Mouse (Mus musculus) monocyte, adult 59 days (primary cell): ENCODE measurements around the gene Adamts17. TPM values are rescaled to one million over a fixed set of nuclear protein-coding genes. Genes with fewer than 3 reads are reported as not detected.

Experiments used
- total RNA-seq, 2 experiments: library from RNA; stranded (reverse); gene quantifications; one replicate each; pipeline ENCODE4 v1.2.4; 2023

The Adamts17 gene
- under 1 TPM in 1 of 2 experiments, not detected in 1; 0.18 TPM for total RNA-seq

GRCm38 (mm10) chr7:66839463-66840007, at the start of gene Adamts17:
Gene Adamts17, plus strand, starts transcription at chr7:66839735.

Other genes starting within 250 kb of the Adamts17 start
- gene Asb7, start 150.1 kb upstream of the Adamts17 start, total RNA-seq: 1 to 10 TPM; 8.1 to 8.5 TPM
- 1 to 10 TPM; 4.8 to 5.6 TPM for gene Lins1, start 149.8 kb upstream of the Adamts17 start, total RNA-seq
- gene Cers3, start 96.2 kb upstream of the Adamts17 start, total RNA-seq: not detected